ENCODE assay signal across 7 mouse cellular contexts in the genomic region with DNA sequence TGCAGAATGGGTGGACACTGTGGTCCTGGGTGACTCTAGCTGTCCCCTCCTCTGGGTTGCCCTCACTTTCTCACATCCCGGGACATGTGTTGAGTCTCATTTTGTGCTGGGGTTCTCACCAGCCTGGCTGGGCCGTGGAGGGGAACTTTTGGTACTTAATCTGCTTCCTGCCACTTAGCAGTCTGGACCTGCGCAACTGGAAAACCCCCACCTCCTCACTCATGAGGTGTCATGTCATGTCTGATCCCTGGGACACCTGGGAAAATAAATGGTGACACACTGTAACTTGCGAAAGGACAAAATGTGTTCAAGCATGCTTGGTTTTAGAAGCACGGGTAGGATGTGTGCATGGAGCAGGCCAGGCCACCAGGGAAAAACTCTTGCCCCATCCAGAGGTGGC.
"Had no signal": no experiment of that assay in that cellular context is flagged by ENCODE, and none has a peak within 500 bp of the region (broad histone marks: within the 10 kb centered on the region; RNA-seq: fewer than 3 reads in every experiment).

No protein-coding gene starts in this region.

- ATAC-seq: liver, postnatal 0 days; lung, postnatal 0 days had no signal

- H3K4me1 ChIP-seq: liver, embryonic 13.5 days had no signal

- H3K27ac ChIP-seq: limb, embryonic 12.5 days; liver, embryonic 13.5 days; midbrain, embryonic 13.5 days; neural tube, embryonic 13.5 days; stomach, postnatal 0 days had no signal

- H3K4me3 ChIP-seq: limb, embryonic 12.5 days; liver, embryonic 13.5 days; midbrain, embryonic 13.5 days; neural tube, embryonic 13.5 days had no signal

- H3K27me3 ChIP-seq: liver, embryonic 13.5 days; midbrain, embryonic 13.5 days; neural tube, embryonic 13.5 days had no signal

- H3K4me2 ChIP-seq: liver, embryonic 13.5 days; midbrain, embryonic 13.5 days; neural tube, embryonic 13.5 days had no signal

- H3K36me3 ChIP-seq: limb, embryonic 12.5 days; liver, embryonic 13.5 days; midbrain, embryonic 13.5 days; neural tube, embryonic 13.5 days had no signal

- DNase-seq: liver, embryonic 13.5 days had no signal

- H3K9ac ChIP-seq: limb, embryonic 12.5 days; liver, embryonic 13.5 days; liver, postnatal 0 days; midbrain, embryonic 13.5 days; neural tube, embryonic 13.5 days had no signal

- H3K9me3 ChIP-seq: limb, embryonic 12.5 days; liver, embryonic 13.5 days; midbrain, embryonic 13.5 days; neural tube, embryonic 13.5 days had no signal
